14 mouse cellular contexts compared by ENCODE assay signal in the genomic region with DNA sequence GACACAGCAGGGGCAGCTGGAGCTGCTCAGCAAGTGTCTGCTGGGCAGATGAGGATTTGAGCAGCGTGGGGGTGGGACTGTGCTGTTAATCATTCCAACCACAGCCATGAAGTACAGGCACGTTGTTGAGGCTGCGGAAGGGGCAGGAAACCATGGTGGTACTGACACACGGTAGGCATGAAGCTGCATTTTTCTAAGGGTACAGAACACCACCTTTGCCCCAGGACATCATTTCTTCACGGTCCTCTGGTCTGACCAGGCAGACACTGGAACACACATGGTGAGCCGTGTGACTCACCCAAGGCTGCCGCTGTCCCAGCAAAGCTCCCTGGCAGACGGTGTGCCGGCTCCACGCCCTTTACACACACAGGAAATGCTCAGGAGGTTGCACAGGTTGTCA. TPM values are rescaled to one million over a fixed set of nuclear protein-coding genes. Genes with fewer than 3 reads are reported as not detected.
DNase-seq lines count a peak whose midpoint lies in the region; ATAC-seq and TF ChIP-seq lines count a peak whose summit lies in the region.
"Had no signal": no experiment of that assay in that cellular context is flagged by ENCODE, and none has a peak within 500 bp of the region (broad histone marks: within the 10 kb centered on the region; RNA-seq: fewer than 3 reads in every experiment).

No protein-coding gene starts in this region.

- no peak overlapping the region for H3K4me2 ChIP-seq in intestine, embryonic 14.5 days (ENCODE audit: low read length)
- H3K4me2 ChIP-seq in kidney, postnatal 0 days (ENCODE audit: low read length) = no peak overlapping the region
- H3K4me2 ChIP-seq in stomach, embryonic 16.5 days (ENCODE audit: low read depth, low read length) = no peak overlapping the region
- H3K4me2 ChIP-seq: heart, embryonic 13.5 days; hindbrain, embryonic 15.5 days; midbrain, embryonic 15.5 days had no signal

- H3K4me3 ChIP-seq in megakaryocyte, embryonic 14.5 days (replicated peaks) = peak overlapping the region; percentile 44
- no peak overlapping the region for H3K4me3 ChIP-seq in intestine, embryonic 14.5 days (ENCODE audit: low read depth, low read length)
- H3K4me3 ChIP-seq in kidney, postnatal 0 days (replicated peaks; ENCODE audit: low read depth, low read length) = no peak overlapping the region
- H3K4me3 ChIP-seq in stomach, embryonic 16.5 days (replicated peaks; ENCODE audit: low read length) = no peak overlapping the region
- H3K4me3 ChIP-seq: heart, embryonic 13.5 days; hindbrain, embryonic 15.5 days; midbrain, embryonic 15.5 days had no signal

- peaks cover 62% of the 10 kb centered on the region for H3K27me3 ChIP-seq in megakaryocyte, embryonic 14.5 days (replicated peaks)
- H3K27me3 ChIP-seq in intestine, embryonic 14.5 days (replicated peaks; ENCODE audit: control insufficient read depth, insufficient read depth, low read length) = no peaks in the 10 kb centered on the region
- no peaks in the 10 kb centered on the region for H3K27me3 ChIP-seq in kidney, postnatal 0 days (ENCODE audit: insufficient read depth, low read length)
- no peaks in the 10 kb centered on the region for H3K27me3 ChIP-seq in stomach, embryonic 16.5 days (ENCODE audit: control insufficient read depth, insufficient read depth, low read length)
- H3K27me3 ChIP-seq: heart, embryonic 13.5 days; hindbrain, embryonic 15.5 days; midbrain, embryonic 15.5 days had no signal

- no peak for ATAC-seq in megakaryocyte, adult 5-6 weeks (ENCODE audit: poor library complexity, severe bottlenecking)
- ATAC-seq in intestine, embryonic 14.5 days (replicated peaks; ENCODE audit: low FRiP score, low TSS enrichment, low read depth) = peak; percentile 63; the same call in 1 of the 2 replicates
- peak; percentile 88 for ATAC-seq in kidney, postnatal 0 days (replicated peaks; ENCODE audit: low FRiP score, low read depth)
- peak; percentile 70; the same call in 1 of the 2 replicates for ATAC-seq in stomach, embryonic 16.5 days (ENCODE audit: insufficient read depth, low FRiP score)
- ATAC-seq: midbrain, embryonic 15.5 days had no signal

- no peak for TF ChIP-seq CTCF in kidney, postnatal 0 days (IDR thresholded peaks at IDR 0.05; ENCODE audit: low read depth)

- peaks cover 14% of the 10 kb centered on the region for H3K9me3 ChIP-seq in megakaryocyte, embryonic 14.5 days
- peaks cover 4% of the 10 kb centered on the region for H3K9me3 ChIP-seq in intestine, embryonic 14.5 days (ENCODE audit: control insufficient read depth, low read length)
- H3K9me3 ChIP-seq in kidney, postnatal 0 days (replicated peaks; ENCODE audit: low read length) = no peaks in the 10 kb centered on the region
- H3K9me3 ChIP-seq in stomach, embryonic 16.5 days (replicated peaks; ENCODE audit: control insufficient read depth, low read length) = peaks cover 4% of the 10 kb centered on the region; the same call in 1 of the 2 replicates
- H3K9me3 ChIP-seq: hindbrain, embryonic 15.5 days had no signal

- 43% methylated on average over 10 of the region's 10 CpGs for WGBS in intestine, embryonic 14.5 days
- WGBS in kidney, postnatal 0 days = 21% methylated on average over 10 of the region's 10 CpGs
- WGBS in stomach, embryonic 16.5 days = 43% methylated on average over 10 of the region's 10 CpGs

- DNase-seq in intestine, embryonic 14.5 days (ENCODE audit: low spot score) = no peak
- DNase-seq in kidney, postnatal 0 days (ENCODE audit: low spot score) = peak; percentile 46
- DNase-seq in thymus, postnatal 36 days = no peak
- DNase-seq in embryo, embryonic 11 days = no peak
- DNase-seq in ovary, postnatal 14 days (ENCODE audit: low spot score) = no peak
- DNase-seq: cerebellum, adult 11 months; liver; lung, postnatal 10 days had no signal

- H3K4me1 ChIP-seq in megakaryocyte, embryonic 14.5 days = peaks cover 35% of the 10 kb centered on the region
- H3K4me1 ChIP-seq in intestine, embryonic 14.5 days (replicated peaks; ENCODE audit: control insufficient read depth, insufficient read depth, low read length) = no peaks in the 10 kb centered on the region
- H3K4me1 ChIP-seq in kidney, postnatal 0 days (replicated peaks; ENCODE audit: insufficient read depth, low read length) = no peaks in the 10 kb centered on the region; the same call in none of the 2 replicates
- peaks cover 7% of the 10 kb centered on the region for H3K4me1 ChIP-seq in stomach, embryonic 16.5 days (ENCODE audit: control insufficient read depth, insufficient read depth, low read length)
- H3K4me1 ChIP-seq: heart, embryonic 13.5 days; hindbrain, embryonic 15.5 days; midbrain, embryonic 15.5 days had no signal

- H3K9ac ChIP-seq in intestine, embryonic 14.5 days (ENCODE audit: low read length) = no peak overlapping the region
- H3K9ac ChIP-seq in kidney, postnatal 0 days (ENCODE audit: low read depth, low read length) = no peak overlapping the region
- no peak overlapping the region for H3K9ac ChIP-seq in stomach, embryonic 16.5 days (ENCODE audit: low read length)
- H3K9ac ChIP-seq: heart, embryonic 13.5 days; hindbrain, embryonic 15.5 days; midbrain, embryonic 15.5 days had no signal

- H3K36me3 ChIP-seq in megakaryocyte, embryonic 14.5 days (replicated peaks; ENCODE audit: low read length) = no peaks in the 10 kb centered on the region
- H3K36me3 ChIP-seq in intestine, embryonic 14.5 days (ENCODE audit: control insufficient read depth, insufficient read depth, low read length) = no peaks in the 10 kb centered on the region
- H3K36me3 ChIP-seq in kidney, postnatal 0 days (ENCODE audit: insufficient read depth, low read length) = no peaks in the 10 kb centered on the region
- H3K36me3 ChIP-seq in stomach, embryonic 16.5 days (ENCODE audit: control insufficient read depth, insufficient read depth, low read length) = no peaks in the 10 kb centered on the region
- H3K36me3 ChIP-seq: heart, embryonic 13.5 days; hindbrain, embryonic 15.5 days; midbrain, embryonic 15.5 days had no signal

- no peak overlapping the region for H3K27ac ChIP-seq in intestine, embryonic 14.5 days (ENCODE audit: low read depth)
- no peak overlapping the region; the same call in 1 of the 2 replicates for H3K27ac ChIP-seq in kidney, postnatal 0 days
- no peak overlapping the region for H3K27ac ChIP-seq in stomach, embryonic 16.5 days (ENCODE audit: low read length)
- H3K27ac ChIP-seq: heart, embryonic 13.5 days; hindbrain, embryonic 15.5 days; midbrain, embryonic 15.5 days had no signal

RNA-seq across cellular contexts. Expression of a gene that starts 56.4 kb away (rescaled TPM):
- 11.6 and 38.7 TPM in 2 replicates for polyA plus RNA-seq in megakaryocyte, embryonic 14.5 days (2012; ENCODE audit: insufficient read depth, low replicate concordance)
- 54.9 and 59.6 TPM in 2 replicates for total RNA-seq in megakaryocyte, adult 5-6 weeks (2015)
- 147 and 225 TPM in 2 replicates for total RNA-seq in megakaryocyte, adult 5-6 weeks (2017)
- 1.9 and 2.0 TPM in 2 replicates for polyA plus RNA-seq in intestine, embryonic 14.5 days (2014; fragmentation: Nextera tagmentation; extraction: Ambion mirVana)
- polyA plus RNA-seq in kidney, postnatal 0 days (2015; fragmentation: Nextera tagmentation; extraction: Ambion mirVana) = 1.4 TPM in 2 replicates
- 3.7 and 4.3 TPM in 2 replicates for polyA plus RNA-seq in stomach, embryonic 16.5 days (2015; fragmentation: Nextera tagmentation; extraction: Ambion mirVana)
